Mouse (Mus musculus) C2C12 (cell line): ENCODE results near the gene Spata31d1c. TPM values are rescaled to one million over a fixed set of nuclear protein-coding genes. Genes with fewer than 3 reads are reported as not detected.

ENCODE experiments used
- H3K27me3 ChIP-seq: one replicate; pipeline ENCODE4 v1.6.1; 2011; ENCODE audit not compliant: control insufficient read depth, insufficient read depth, insufficient read length
- H3K36me3 ChIP-seq: one replicate; pipeline ENCODE4 v1.6.1; 2011; ENCODE audit not compliant: control insufficient read depth, insufficient read depth
- H3K4me3 ChIP-seq: one replicate; pipeline ENCODE4 v1.5.1; 2011; ENCODE audit warnings: mild to moderate bottlenecking, control low read depth; ENCODE audit not compliant: poor library complexity, insufficient read depth, severe bottlenecking
- H3K79me2 ChIP-seq: one replicate; pipeline ENCODE4 v1.6.1; 2011; ENCODE audit not compliant: control insufficient read depth, insufficient read depth
- H3K79me3 ChIP-seq: one replicate; pipeline ENCODE4 v1.6.1; 2011; ENCODE audit warnings: low read depth, control low read depth
- H3ac ChIP-seq: one replicate; pipeline ENCODE3; 2011; ENCODE audit warnings: low read depth; ENCODE audit not compliant: control insufficient read depth, insufficient read length
- CEBPB ChIP-seq: IDR thresholded peaks from one replicate; pipeline ENCODE4 v1.6.1; 2011; ENCODE audit warnings: low read depth, mild to moderate bottlenecking, control low read depth, moderate library complexity
- CTCF ChIP-seq: IDR thresholded peaks from one replicate; pipeline ENCODE4 v1.5.1; 2011; ENCODE audit not compliant: control insufficient read depth, insufficient read depth, insufficient read length
- FOSL1 ChIP-seq: IDR thresholded peaks from one replicate; pipeline ENCODE4 v1.8.0; 2011; ENCODE audit warnings: mild to moderate bottlenecking, low read length; ENCODE audit not compliant: poor library complexity, insufficient read depth, severe bottlenecking
- MAX ChIP-seq: IDR thresholded peaks from one replicate; pipeline ENCODE4 v1.6.1; 2011; ENCODE audit warnings: mild to moderate bottlenecking, control low read depth
- MYOD1 ChIP-seq: IDR thresholded peaks from one replicate; pipeline ENCODE4 v1.6.1; 2011; ENCODE audit warnings: low read depth; ENCODE audit not compliant: control insufficient read depth, insufficient read length
- MYOG ChIP-seq: IDR thresholded peaks from one replicate; pipeline ENCODE4 v1.6.1; 2011; ENCODE audit not compliant: control insufficient read depth, insufficient read length; ENCODE audit errors: extremely low read depth
- USF1 ChIP-seq: IDR thresholded peaks from one replicate; pipeline ENCODE4 v1.6.1; 2011; ENCODE audit warnings: low read depth, mild to moderate bottlenecking, control low read depth, moderate library complexity
- long read RNA-seq, 2 experiments: library from polyadenylated mRNA; unstranded; transcript quantifications; one replicate each; pipeline ENCODE4 v2.0.0; 2019 to 2020
- polyA plus RNA-seq: library from polyadenylated mRNA; unstranded; fragments of >200 nt; fragmentation: generic; extraction: Trizol; gene quantifications from one replicate; pipeline ENCODE4 v1.2.1, GENCODE M21; 2012; ENCODE audit warnings: missing spikeins

The Spata31d1c gene
- polyA plus RNA-seq: not detected
- long read RNA-seq, experiment 1: 0 reads
- long read RNA-seq, experiment 2: 0 reads

DNA sequence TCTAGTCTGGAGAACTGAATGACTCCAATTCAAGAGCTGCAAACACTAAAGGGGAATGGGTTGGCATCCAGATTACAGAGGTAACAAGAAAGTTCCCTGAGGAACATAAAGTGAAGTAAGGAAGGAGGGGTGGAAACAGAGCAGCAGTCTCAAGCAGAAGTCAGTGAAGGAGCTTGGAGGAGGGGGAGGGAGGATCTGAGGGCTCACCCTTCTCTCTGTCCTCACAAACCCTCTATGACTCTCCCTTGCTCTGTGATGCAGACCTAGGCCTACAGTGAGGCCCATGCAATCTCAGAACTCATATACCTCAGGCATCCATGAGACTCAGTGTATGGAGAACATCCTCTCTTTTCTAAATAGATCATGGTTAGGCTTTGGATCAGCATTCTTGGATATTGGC is at the start of gene Spata31d1c:
Gene Spata31d1c (plus strand): TSS at position 301 of the 400 bp plus-strand sequence.
- H3K36me3 ChIP-seq: no peaks in the 10 kb centered on the region
- TF ChIP-seq CEBPB (no peak), MYOG (no peak), CTCF (no peak), USF1 (no peak), MYOD1 (no peak), MAX (no peak), FOSL1 (no peak)
- no peaks in the 10 kb centered on the region for H3K27me3 ChIP-seq
- H3ac ChIP-seq: no peak within 1 kb of the TSS
- H3K4me3 ChIP-seq: no peak within 1 kb of the TSS
- no peaks in the 10 kb centered on the region for H3K79me3 ChIP-seq
- no peaks in the 10 kb centered on the region for H3K79me2 ChIP-seq

GRCm38 (mm10) chr13:64988828-64989227 is 44.0 kb upstream of the Spata31d1c start:
- no peaks in the 10 kb centered on the region for H3K36me3 ChIP-seq
- H3K79me2 ChIP-seq: no peaks in the 10 kb centered on the region
- H3ac ChIP-seq: no peak overlapping the region
- H3K27me3 ChIP-seq: no peaks in the 10 kb centered on the region
- H3K4me3 ChIP-seq: no peak overlapping the region
- TF ChIP-seq MAX (no peak), FOSL1 (no peak), USF1 (no peak), CEBPB (no peak), MYOG (no peak), CTCF (no peak), MYOD1 (no peak)
- H3K79me3 ChIP-seq: no peaks in the 10 kb centered on the region

DNA sequence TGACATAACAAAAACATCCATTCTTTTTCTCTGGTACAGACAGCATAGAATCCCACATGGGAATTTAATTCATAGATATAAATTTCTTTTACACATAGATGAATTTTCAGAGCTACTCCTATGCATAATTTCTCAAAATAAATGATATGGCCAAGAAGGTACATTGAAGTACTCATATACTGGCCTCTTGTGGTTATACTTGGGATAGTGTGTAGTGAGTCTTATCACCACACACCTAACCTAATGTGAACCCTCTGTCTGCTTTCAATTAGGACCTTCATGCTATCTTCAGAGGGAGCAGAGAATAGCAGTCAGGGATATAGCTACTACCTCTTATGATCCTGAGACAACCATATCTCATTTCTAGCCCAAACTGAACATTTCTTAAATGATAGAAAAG is 27.4 kb upstream of the Spata31d1c start:
- Histone ChIP-seq H3ac (no peak overlapping the region), H3K79me2 (no peaks in the 10 kb centered on the region), H3K36me3 (no peaks in the 10 kb centered on the region), H3K79me3 (no peaks in the 10 kb centered on the region), H3K27me3 (no peaks in the 10 kb centered on the region), H3K4me3 (no peak overlapping the region)
- TF ChIP-seq MYOG (no peak), FOSL1 (no peak), USF1 (no peak), CTCF (no peak), CEBPB (no peak), MAX (no peak), MYOD1 (no peak)

GRCm38 (mm10) chr13:65006760-65007159 is 26.1 kb upstream of the Spata31d1c start:
- TF ChIP-seq MYOD1: no peak
- TF ChIP-seq FOSL1: no peak
- TF ChIP-seq CEBPB: no peak
- no peak for TF ChIP-seq CTCF
- no peak for TF ChIP-seq MYOG
- no peak for TF ChIP-seq USF1
- TF ChIP-seq MAX: no peak
- H3ac ChIP-seq: no peak overlapping the region
- no peak overlapping the region for H3K4me3 ChIP-seq

GRCm38 (mm10) chr13:65007971-65008370 is 24.9 kb upstream of the Spata31d1c start:
- no peaks in the 10 kb centered on the region for H3K79me2 ChIP-seq
- H3ac ChIP-seq: no peak overlapping the region
- TF ChIP-seq CEBPB: no peak
- no peak for TF ChIP-seq MAX
- no peak for TF ChIP-seq FOSL1
- no peak for TF ChIP-seq USF1
- no peak for TF ChIP-seq MYOG
- TF ChIP-seq CTCF: no peak
- no peak for TF ChIP-seq MYOD1
- H3K4me3 ChIP-seq: no peak overlapping the region
- no peaks in the 10 kb centered on the region for H3K79me3 ChIP-seq
- no peaks in the 10 kb centered on the region for H3K27me3 ChIP-seq
- no peaks in the 10 kb centered on the region for H3K36me3 ChIP-seq

More at GRCm38 (mm10) chr13:65006760-65007159, 26.1 kb upstream of the Spata31d1c start:
- Histone ChIP-seq H3K79me2 (no peaks in the 10 kb centered on the region), H3K36me3 (no peaks in the 10 kb centered on the region), H3K27me3 (no peaks in the 10 kb centered on the region), H3K79me3 (no peaks in the 10 kb centered on the region)
